Mouse (Mus musculus) E14TG2a.4 (cell line): ENCODE results near the gene C1qtnf7.

Experiments
- CTCF ChIP-seq: conservative IDR thresholded peaks from 2 replicates; pipeline ENCODE4 v1.5.1; 2014; ENCODE audit warnings: low read length
- NANOG ChIP-seq: IDR thresholded peaks from 2 replicates; pipeline ENCODE4 v1.6.1; 2014; ENCODE audit warnings: borderline replicate concordance, low read length, mixed read lengths
- POU5F1 ChIP-seq: IDR thresholded peaks from 2 replicates; pipeline ENCODE4 v1.6.1; 2014; ENCODE audit warnings: low read length, borderline replicate concordance

- TF ChIP-seq CTCF (no peak), NANOG (no peak), POU5F1 (no peak)
These were observed 7.5 kb downstream of the C1qtnf7 start for GRCm38 (mm10) chr5:43522866-43523265.
